Mouse (Mus musculus): ENCODE data around the gene Mafk.

Gene Mafk

DNA sequence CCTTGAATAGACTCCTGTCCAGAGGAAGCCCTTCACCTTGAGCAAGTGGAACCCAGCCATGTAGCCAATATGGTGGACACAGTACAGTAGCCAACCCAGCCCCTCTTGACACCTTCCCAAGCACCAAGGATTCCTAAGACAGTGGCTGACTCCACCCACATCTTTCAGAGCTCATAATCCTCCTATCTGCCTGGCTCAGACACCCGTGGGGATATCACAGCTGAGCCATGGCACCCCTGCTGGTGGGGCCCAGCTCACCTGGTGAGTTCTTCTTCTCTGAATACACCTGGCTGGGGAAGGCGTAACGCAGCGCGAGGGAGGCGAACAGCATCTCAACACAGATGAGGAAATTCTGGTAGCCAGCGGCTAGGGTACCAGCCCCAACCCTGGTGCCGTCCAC lies 14.6 kb downstream of the Mafk start:
- no peak for TF ChIP-seq CTCF (conservative IDR thresholded peaks at IDR 0.05; ENCODE audit: low read length)
- no peak for TF ChIP-seq NANOG (IDR thresholded peaks at IDR 0.05; ENCODE audit: borderline replicate concordance, low read length)
- TF ChIP-seq POU5F1 (IDR thresholded peaks at IDR 0.05; ENCODE audit: borderline replicate concordance, low read length), result no peak
- peaks cover 42% of the 10 kb centered on the region for H3K4me1 ChIP-seq (replicated peaks; ENCODE audit: low read depth, low read length)
- H3K27me3 ChIP-seq (ENCODE audit: insufficient read depth, low read length), result peaks cover 23% of the 10 kb centered on the region
- H3K4me3 ChIP-seq (replicated peaks; ENCODE audit: low read length), result no peak overlapping the region
- peaks cover 11% of the 10 kb centered on the region for H3K36me3 ChIP-seq (ENCODE audit: insufficient read depth, low read length)
- H3K9me3 ChIP-seq (ENCODE audit: low read length), result no peaks in the 10 kb centered on the region

DNA sequence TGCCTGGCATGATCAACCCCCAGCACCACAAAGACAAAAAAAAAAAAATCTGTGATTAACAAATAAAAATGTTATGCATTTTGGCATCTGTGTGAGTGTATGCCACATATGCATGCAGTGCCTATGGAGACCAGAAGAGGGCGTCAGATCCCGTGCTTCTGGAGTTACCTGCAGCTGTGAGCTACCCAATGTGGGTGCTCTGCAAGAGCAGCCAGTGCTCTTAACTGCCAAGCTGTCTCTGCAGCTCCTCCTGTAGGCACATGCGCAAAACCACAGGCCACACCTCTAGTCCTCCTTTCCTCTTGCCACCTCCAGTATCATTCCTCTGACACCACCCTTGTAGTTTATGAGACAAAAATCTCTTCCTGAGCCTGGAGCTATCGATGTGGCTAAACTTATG lies 18.1 kb downstream of the Mafk start:
- TF ChIP-seq CTCF (conservative IDR thresholded peaks at IDR 0.05; ENCODE audit: low read length) (peak; percentile 76), POU5F1 (IDR thresholded peaks at IDR 0.05; ENCODE audit: borderline replicate concordance, low read length) (no peak), NANOG (IDR thresholded peaks at IDR 0.05; ENCODE audit: borderline replicate concordance, low read length) (no peak)

DNA sequence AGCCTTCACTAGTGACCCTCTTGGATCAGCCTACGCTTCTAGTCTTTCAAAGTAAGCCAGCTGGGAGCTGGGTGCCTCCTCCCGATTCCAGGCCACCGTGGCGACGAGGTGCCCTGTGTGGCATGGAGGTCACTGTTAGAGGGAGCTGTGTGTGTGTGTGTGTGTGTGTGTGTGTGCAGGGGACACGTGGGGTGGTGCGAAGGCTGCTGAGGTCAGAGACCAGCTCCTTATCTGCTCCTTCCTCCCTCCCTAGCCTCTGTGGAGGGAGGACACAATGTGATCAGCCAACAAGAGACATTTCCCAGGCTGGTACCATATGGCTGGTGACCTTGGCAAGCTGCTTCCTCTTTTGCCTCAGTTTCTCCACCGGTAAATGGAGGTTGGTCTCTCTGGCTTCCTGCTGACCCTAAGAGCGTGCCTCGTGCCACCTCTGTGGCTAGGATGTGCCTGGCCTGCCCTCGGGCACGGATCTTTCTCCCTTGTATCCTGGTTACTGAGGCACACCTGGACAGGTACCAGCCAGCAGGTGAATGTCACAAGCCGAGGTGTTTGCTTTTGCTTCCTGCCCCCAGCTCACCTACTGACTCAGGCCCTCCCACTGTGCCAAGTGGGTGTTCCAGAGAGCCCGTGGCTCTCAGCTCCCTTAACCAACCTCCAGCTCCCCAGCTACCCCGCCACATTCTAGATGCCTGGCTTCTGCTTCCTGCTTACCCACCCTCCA lies 20.5 kb downstream of the Mafk start:
- H3K36me3 ChIP-seq (ENCODE audit: insufficient read depth, low read length), result no peaks in the 10 kb centered on the region
- H3K27me3 ChIP-seq (ENCODE audit: insufficient read depth, low read length), result peaks cover 26% of the 10 kb centered on the region
- H3K4me1 ChIP-seq (replicated peaks; ENCODE audit: low read depth, low read length), result peaks cover 39% of the 10 kb centered on the region
- H3K4me3 ChIP-seq (replicated peaks; ENCODE audit: low read length), result no peak overlapping the region
- TF ChIP-seq NANOG (IDR thresholded peaks at IDR 0.05; ENCODE audit: borderline replicate concordance, low read length), result no peak
- no peak for TF ChIP-seq POU5F1 (IDR thresholded peaks at IDR 0.05; ENCODE audit: borderline replicate concordance, low read length)
- no peaks in the 10 kb centered on the region for H3K9me3 ChIP-seq (ENCODE audit: low read length)

More for the DNA sequence above, 18.1 kb downstream of the Mafk start:
- Histone ChIP-seq H3K4me1 (replicated peaks; ENCODE audit: low read depth, low read length) (peaks cover 42% of the 10 kb centered on the region), H3K27me3 (ENCODE audit: insufficient read depth, low read length) (peaks cover 32% of the 10 kb centered on the region), H3K36me3 (ENCODE audit: insufficient read depth, low read length) (no peaks in the 10 kb centered on the region), H3K4me3 (replicated peaks; ENCODE audit: low read length) (no peak overlapping the region), H3K9me3 (ENCODE audit: low read length) (no peaks in the 10 kb centered on the region)

DNA sequence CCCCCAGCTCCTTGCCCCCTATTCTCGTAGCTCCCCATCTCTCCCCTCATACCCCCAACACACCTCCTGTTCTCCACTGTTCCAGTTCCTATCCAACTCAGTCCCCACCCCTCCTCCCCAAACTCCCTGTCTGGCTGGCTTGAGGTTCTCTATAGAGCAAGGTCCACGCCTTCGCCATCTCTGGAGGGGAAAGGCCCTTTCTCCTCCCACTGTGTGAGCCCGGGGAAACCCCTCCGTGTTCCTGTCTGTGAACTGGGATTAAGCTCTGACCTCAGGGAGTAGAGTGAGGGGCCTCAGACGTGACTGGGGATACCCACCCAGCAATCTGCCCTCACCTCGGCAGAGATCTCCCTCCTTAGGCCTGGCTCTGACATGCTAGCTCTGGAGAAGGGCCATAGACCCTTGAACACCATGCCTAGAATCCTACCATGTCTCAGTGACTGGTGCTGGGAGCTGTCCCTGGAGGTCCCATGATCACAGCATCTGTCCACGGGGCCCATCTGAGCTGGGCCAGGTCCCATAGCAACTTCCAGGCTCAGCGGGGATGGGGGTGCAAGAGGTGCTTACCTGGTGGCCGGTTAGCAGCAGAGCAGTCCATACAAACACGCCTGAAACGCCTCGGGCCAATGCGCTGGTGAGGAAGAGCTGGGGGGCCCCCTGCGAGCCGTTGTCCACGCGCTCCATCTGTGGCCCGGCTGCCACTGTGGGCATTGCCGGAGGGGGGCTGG lies 21.2 kb downstream of the Mafk start:
- H3K4me1 ChIP-seq (replicated peaks; ENCODE audit: low read depth, low read length), result peaks cover 36% of the 10 kb centered on the region
- H3K9me3 ChIP-seq (ENCODE audit: low read length), result no peaks in the 10 kb centered on the region
- H3K27me3 ChIP-seq (ENCODE audit: insufficient read depth, low read length), result peaks cover 20% of the 10 kb centered on the region
- TF ChIP-seq POU5F1 (IDR thresholded peaks at IDR 0.05; ENCODE audit: borderline replicate concordance, low read length) (no peak), CTCF (conservative IDR thresholded peaks at IDR 0.05; ENCODE audit: low read length) (no peak), NANOG (IDR thresholded peaks at IDR 0.05; ENCODE audit: borderline replicate concordance, low read length) (no peak)
- H3K36me3 ChIP-seq (ENCODE audit: insufficient read depth, low read length), result no peaks in the 10 kb centered on the region
- peak overlapping the region; percentile 29 for H3K4me3 ChIP-seq (replicated peaks; ENCODE audit: low read length)

DNA sequence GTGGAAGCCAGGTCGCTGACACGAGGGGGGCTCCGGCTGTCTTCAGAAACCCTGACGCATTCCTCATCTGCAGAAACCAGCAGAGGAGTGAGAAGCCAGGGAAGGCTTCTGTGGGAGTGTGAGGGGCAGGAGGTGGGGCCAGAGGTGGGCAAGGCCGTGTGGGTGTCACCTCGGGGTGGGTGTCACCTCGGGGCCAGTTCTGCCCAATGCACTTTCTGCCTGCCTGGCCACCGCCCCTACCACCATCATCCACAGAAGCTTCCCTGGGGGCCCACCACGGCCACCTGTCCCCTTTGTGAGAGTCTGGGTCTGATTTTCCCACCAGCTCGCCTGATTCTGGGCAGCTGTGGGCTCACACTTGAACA lies 21.8 kb downstream of the Mafk start:
- Histone ChIP-seq H3K9me3 (ENCODE audit: low read length) (no peaks in the 10 kb centered on the region), H3K4me1 (replicated peaks; ENCODE audit: low read depth, low read length) (peaks cover 31% of the 10 kb centered on the region)
- TF ChIP-seq CTCF (conservative IDR thresholded peaks at IDR 0.05; ENCODE audit: low read length) (no peak), NANOG (IDR thresholded peaks at IDR 0.05; ENCODE audit: borderline replicate concordance, low read length) (no peak), POU5F1 (IDR thresholded peaks at IDR 0.05; ENCODE audit: borderline replicate concordance, low read length) (no peak)

DNA sequence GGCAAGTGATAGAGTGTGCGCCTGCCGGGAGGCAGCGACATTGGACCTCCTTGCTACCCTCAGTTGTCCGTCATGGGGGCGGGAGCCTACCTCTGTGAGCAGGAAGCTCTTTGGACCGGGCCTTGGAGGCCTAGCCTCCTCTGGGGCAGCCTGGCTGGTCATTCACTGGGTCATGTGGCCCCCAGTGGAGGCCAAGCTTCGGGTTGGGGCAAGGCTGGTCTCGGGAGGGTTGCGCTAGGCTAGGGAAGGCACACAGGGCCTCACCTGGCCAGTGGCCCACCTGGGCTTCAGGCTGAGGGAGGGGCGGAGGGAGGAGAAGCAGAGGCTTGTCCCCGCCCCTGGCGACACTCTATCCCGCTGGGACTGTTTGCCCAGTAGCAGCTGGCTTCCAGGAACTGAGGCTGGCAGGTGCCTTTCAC lies 22.7 kb downstream of the Mafk start:
- TF ChIP-seq CTCF (conservative IDR thresholded peaks at IDR 0.05; ENCODE audit: low read length) (no peak), NANOG (IDR thresholded peaks at IDR 0.05; ENCODE audit: borderline replicate concordance, low read length) (no peak), POU5F1 (IDR thresholded peaks at IDR 0.05; ENCODE audit: borderline replicate concordance, low read length) (no peak)
- Histone ChIP-seq H3K9me3 (ENCODE audit: low read length) (no peaks in the 10 kb centered on the region), H3K36me3 (ENCODE audit: insufficient read depth, low read length) (no peaks in the 10 kb centered on the region), H3K4me1 (replicated peaks; ENCODE audit: low read depth, low read length) (peaks cover 25% of the 10 kb centered on the region), H3K4me3 (replicated peaks; ENCODE audit: low read length) (peak overlapping the region; percentile 67), H3K27me3 (ENCODE audit: insufficient read depth, low read length) (peaks cover 9% of the 10 kb centered on the region)

More for the DNA sequence above, 21.8 kb downstream of the Mafk start:
- no peaks in the 10 kb centered on the region for H3K36me3 ChIP-seq (ENCODE audit: insufficient read depth, low read length)
- peak overlapping the region; percentile 29 for H3K4me3 ChIP-seq (replicated peaks; ENCODE audit: low read length)
- H3K27me3 ChIP-seq (ENCODE audit: insufficient read depth, low read length), result peaks cover 15% of the 10 kb centered on the region

DNA sequence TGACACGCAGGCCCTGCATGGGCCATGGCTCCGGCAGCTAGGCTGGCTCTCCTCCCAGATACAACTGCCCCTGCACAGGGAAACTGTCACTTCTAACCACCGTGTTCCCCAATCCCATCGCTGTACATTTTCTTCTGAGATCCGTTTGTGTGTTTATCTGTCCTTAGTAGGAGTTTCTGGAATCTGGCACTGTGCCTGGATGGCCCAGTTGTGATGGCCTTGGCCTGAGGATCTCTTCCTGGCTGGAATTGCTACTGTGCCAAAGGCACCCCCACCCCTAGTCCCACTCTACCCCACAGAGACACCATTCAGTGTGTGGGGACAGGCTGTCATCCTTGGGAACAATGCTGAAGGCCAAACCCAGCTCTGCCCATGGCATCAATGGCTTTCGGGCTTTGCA lies 24.7 kb downstream of the Mafk start:
- Histone ChIP-seq H3K9me3 (ENCODE audit: low read length) (no peaks in the 10 kb centered on the region), H3K36me3 (ENCODE audit: insufficient read depth, low read length) (peaks cover 12% of the 10 kb centered on the region; the same call in 1 of the 2 replicates), H3K27me3 (ENCODE audit: insufficient read depth, low read length) (peaks cover 9% of the 10 kb centered on the region), H3K4me1 (replicated peaks; ENCODE audit: low read depth, low read length) (peaks cover 25% of the 10 kb centered on the region), H3K4me3 (replicated peaks; ENCODE audit: low read length) (no peak overlapping the region)
- TF ChIP-seq NANOG (IDR thresholded peaks at IDR 0.05; ENCODE audit: borderline replicate concordance, low read length), result no peak
- TF ChIP-seq CTCF (conservative IDR thresholded peaks at IDR 0.05; ENCODE audit: low read length), result no peak
- no peak for TF ChIP-seq POU5F1 (IDR thresholded peaks at IDR 0.05; ENCODE audit: borderline replicate concordance, low read length)

DNA sequence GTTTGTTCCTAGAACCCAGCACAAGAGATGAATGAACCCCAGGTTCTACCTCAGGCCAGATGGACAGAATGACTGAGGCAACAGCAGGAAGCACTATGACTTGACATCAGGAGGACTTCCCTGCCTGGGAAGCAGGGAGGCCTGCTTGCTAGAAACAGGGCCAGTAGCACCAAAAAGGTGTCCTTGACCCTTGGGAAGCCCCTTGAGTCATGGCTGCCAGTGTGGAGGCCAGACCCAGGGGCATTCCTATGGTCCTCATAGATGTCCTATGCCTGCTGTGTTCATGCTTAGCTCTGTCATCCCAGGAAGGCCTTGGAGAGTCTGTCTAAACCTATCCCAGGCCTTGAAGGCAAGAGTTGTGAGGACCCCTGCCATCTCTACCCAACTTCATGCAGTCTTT lies 25.1 kb downstream of the Mafk start:
- peaks cover 16% of the 10 kb centered on the region for H3K36me3 ChIP-seq (ENCODE audit: insufficient read depth, low read length)
- no peaks in the 10 kb centered on the region for H3K9me3 ChIP-seq (ENCODE audit: low read length)
- TF ChIP-seq POU5F1 (IDR thresholded peaks at IDR 0.05; ENCODE audit: borderline replicate concordance, low read length) (no peak), NANOG (IDR thresholded peaks at IDR 0.05; ENCODE audit: borderline replicate concordance, low read length) (no peak), CTCF (conservative IDR thresholded peaks at IDR 0.05; ENCODE audit: low read length) (no peak)
- H3K4me3 ChIP-seq (replicated peaks; ENCODE audit: low read length), result no peak overlapping the region
- H3K4me1 ChIP-seq (replicated peaks; ENCODE audit: low read depth, low read length), result peaks cover 30% of the 10 kb centered on the region
- H3K27me3 ChIP-seq (ENCODE audit: insufficient read depth, low read length), result peaks cover 9% of the 10 kb centered on the region

Measured in E14TG2a.4 (cell line).